Mouse (Mus musculus): Measurements from ENCODE around the gene Gm43951. TPM values are rescaled to one million over a fixed set of nuclear protein-coding genes. Genes with fewer than 3 reads are reported as not detected.

The Gm43951 gene
- polyA plus RNA-seq, 1 experiment: 5.1 TPM

GRCm38 (mm10) chr11:72190857-72191256 lies 15.8 kb downstream of the Gm43951 start:
- Histone ChIP-seq H3K4me1 (ENCODE audit: control insufficient read depth, insufficient read depth, low read length) (no peaks in the 10 kb centered on the region), H3K4me3 (ENCODE audit: low read depth, low read length) (no peak overlapping the region), H3K27me3 (ENCODE audit: control insufficient read depth, insufficient read depth, low read length, poor library complexity, severe bottlenecking) (no peaks in the 10 kb centered on the region), H3K9me3 (replicated peaks; ENCODE audit: control insufficient read depth, insufficient read depth, low read length, poor library complexity, severe bottlenecking) (no peaks in the 10 kb centered on the region), H3K36me3 (ENCODE audit: control insufficient read depth, insufficient read depth, low read length, poor library complexity, severe bottlenecking) (peaks cover 3% of the 10 kb centered on the region; the same call in 1 of the 2 replicates), H3K27ac (ENCODE audit: insufficient read depth, low read length) (no peak overlapping the region), H3K9ac (ENCODE audit: low read depth, poor library complexity, severe bottlenecking) (no peak overlapping the region)
- TF ChIP-seq EP300 (IDR thresholded peaks at IDR 0.05; ENCODE audit: insufficient read depth, low read depth, low read length): no peak
- TF ChIP-seq POLR2A (IDR thresholded peaks at IDR 0.05; ENCODE audit: insufficient read depth, low read length): no peak
- TF ChIP-seq CTCF (IDR thresholded peaks at IDR 0.05; ENCODE audit: low read depth, low read length): no peak

DNA sequence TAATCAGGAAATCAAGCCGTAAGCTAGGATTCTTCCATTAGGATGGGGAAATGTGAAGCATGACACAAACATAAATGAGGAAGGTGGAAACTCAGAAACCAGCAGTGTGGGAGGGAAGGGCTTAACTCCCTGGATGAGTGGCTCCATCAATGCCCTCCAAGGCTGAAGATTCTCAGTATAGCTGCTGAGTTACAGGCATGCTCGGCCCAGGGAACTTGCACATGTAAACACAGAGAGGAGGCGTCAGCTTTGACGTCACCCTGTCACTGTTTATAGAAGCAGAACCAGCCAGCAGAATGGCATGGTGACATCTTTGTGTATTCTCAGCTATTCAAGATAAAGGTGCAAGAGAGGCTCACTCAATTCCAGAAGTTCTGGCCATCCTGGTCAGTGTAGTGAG lies 22.4 kb downstream of the Gm43951 start:
- H3K36me3 ChIP-seq (ENCODE audit: control insufficient read depth, insufficient read depth, low read length, poor library complexity, severe bottlenecking): no peaks in the 10 kb centered on the region
- no peak for TF ChIP-seq CTCF (IDR thresholded peaks at IDR 0.05; ENCODE audit: low read depth, low read length)
- no peak for TF ChIP-seq EP300 (IDR thresholded peaks at IDR 0.05; ENCODE audit: insufficient read depth, low read depth, low read length)
- no peak overlapping the region for H3K4me3 ChIP-seq (ENCODE audit: low read depth, low read length)
- no peaks in the 10 kb centered on the region for H3K9me3 ChIP-seq (replicated peaks; ENCODE audit: control insufficient read depth, insufficient read depth, low read length, poor library complexity, severe bottlenecking)
- no peak overlapping the region for H3K9ac ChIP-seq (ENCODE audit: low read depth, poor library complexity, severe bottlenecking)
- no peaks in the 10 kb centered on the region for H3K27me3 ChIP-seq (ENCODE audit: control insufficient read depth, insufficient read depth, low read length, poor library complexity, severe bottlenecking)
- no peak overlapping the region for H3K27ac ChIP-seq (ENCODE audit: insufficient read depth, low read length)
- no peaks in the 10 kb centered on the region for H3K4me1 ChIP-seq (ENCODE audit: control insufficient read depth, insufficient read depth, low read length)

- H3K4me1 ChIP-seq (ENCODE audit: control insufficient read depth, insufficient read depth, low read length): no peaks in the 10 kb centered on the region
- H3K9me3 ChIP-seq (replicated peaks; ENCODE audit: control insufficient read depth, insufficient read depth, low read length, poor library complexity, severe bottlenecking): no peaks in the 10 kb centered on the region
- H3K36me3 ChIP-seq (ENCODE audit: control insufficient read depth, insufficient read depth, low read length, poor library complexity, severe bottlenecking): no peaks in the 10 kb centered on the region
- H3K4me3 ChIP-seq (ENCODE audit: low read depth, low read length): no peak overlapping the region
- H3K27ac ChIP-seq (ENCODE audit: insufficient read depth, low read length): no peak overlapping the region
- no peak overlapping the region for H3K9ac ChIP-seq (ENCODE audit: low read depth, poor library complexity, severe bottlenecking)
- no peaks in the 10 kb centered on the region for H3K27me3 ChIP-seq (ENCODE audit: control insufficient read depth, insufficient read depth, low read length, poor library complexity, severe bottlenecking)
- TF ChIP-seq CTCF (IDR thresholded peaks at IDR 0.05; ENCODE audit: low read depth, low read length): no peak
- TF ChIP-seq EP300 (IDR thresholded peaks at IDR 0.05; ENCODE audit: insufficient read depth, low read depth, low read length): no peak
- TF ChIP-seq POLR2A (IDR thresholded peaks at IDR 0.05; ENCODE audit: insufficient read depth, low read length): no peak
These were observed 25.5 kb downstream of the Gm43951 start for GRCm38 (mm10) chr11:72181136-72181535.

GRCm38 (mm10) chr11:72180556-72180955 lies 26.1 kb downstream of the Gm43951 start:
- H3K36me3 ChIP-seq (ENCODE audit: control insufficient read depth, insufficient read depth, low read length, poor library complexity, severe bottlenecking): 0 out of 2 replicates have a peak, but pooled peaks cover 2% of the 10 kb centered on the region
- H3K9me3 ChIP-seq (replicated peaks; ENCODE audit: control insufficient read depth, insufficient read depth, low read length, poor library complexity, severe bottlenecking): no peaks in the 10 kb centered on the region
- no peaks in the 10 kb centered on the region for H3K27me3 ChIP-seq (ENCODE audit: control insufficient read depth, insufficient read depth, low read length, poor library complexity, severe bottlenecking)
- no peak overlapping the region for H3K27ac ChIP-seq (ENCODE audit: insufficient read depth, low read length)
- TF ChIP-seq POLR2A (IDR thresholded peaks at IDR 0.05; ENCODE audit: insufficient read depth, low read length) (no peak), CTCF (IDR thresholded peaks at IDR 0.05; ENCODE audit: low read depth, low read length) (no peak), EP300 (IDR thresholded peaks at IDR 0.05; ENCODE audit: insufficient read depth, low read depth, low read length) (no peak)
- no peak overlapping the region for H3K4me3 ChIP-seq (ENCODE audit: low read depth, low read length)
- no peaks in the 10 kb centered on the region for H3K4me1 ChIP-seq (ENCODE audit: control insufficient read depth, insufficient read depth, low read length)
- H3K9ac ChIP-seq (ENCODE audit: low read depth, poor library complexity, severe bottlenecking): no peak overlapping the region

DNA sequence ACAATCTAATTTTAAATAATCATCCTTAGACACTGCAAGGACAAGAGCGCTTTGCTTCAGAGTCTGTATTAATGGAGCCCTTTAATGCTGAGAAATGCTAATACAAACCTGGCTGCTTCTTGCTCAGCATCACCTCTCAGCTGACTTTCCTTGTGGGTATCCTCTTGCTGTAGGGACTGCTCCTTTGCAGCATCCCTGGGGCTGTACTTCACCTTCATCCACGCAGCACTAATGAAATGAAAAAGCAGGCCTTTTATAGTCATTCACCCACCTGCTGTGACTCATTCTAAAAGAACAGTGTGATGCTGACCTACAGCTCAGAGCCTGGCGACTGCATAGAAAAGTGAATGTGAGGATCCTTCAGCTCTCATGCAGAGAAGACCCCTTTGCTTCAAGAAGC lies 30.1 kb downstream of the Gm43951 start:
- Histone ChIP-seq H3K36me3 (ENCODE audit: control insufficient read depth, insufficient read depth, low read length, poor library complexity, severe bottlenecking) (peaks cover 11% of the 10 kb centered on the region), H3K9ac (ENCODE audit: low read depth, poor library complexity, severe bottlenecking) (no peak overlapping the region), H3K9me3 (replicated peaks; ENCODE audit: control insufficient read depth, insufficient read depth, low read length, poor library complexity, severe bottlenecking) (no peaks in the 10 kb centered on the region), H3K27ac (ENCODE audit: insufficient read depth, low read length) (no peak overlapping the region), H3K4me1 (ENCODE audit: control insufficient read depth, insufficient read depth, low read length) (no peaks in the 10 kb centered on the region), H3K4me3 (ENCODE audit: low read depth, low read length) (no peak overlapping the region), H3K27me3 (ENCODE audit: control insufficient read depth, insufficient read depth, low read length, poor library complexity, severe bottlenecking) (no peaks in the 10 kb centered on the region)
- TF ChIP-seq POLR2A (IDR thresholded peaks at IDR 0.05; ENCODE audit: insufficient read depth, low read length) (no peak), EP300 (IDR thresholded peaks at IDR 0.05; ENCODE audit: insufficient read depth, low read depth, low read length) (no peak), CTCF (IDR thresholded peaks at IDR 0.05; ENCODE audit: low read depth, low read length) (no peak)

GRCm38 (mm10) chr11:72175966-72176365 lies 30.7 kb downstream of the Gm43951 start:
- TF ChIP-seq EP300 (IDR thresholded peaks at IDR 0.05; ENCODE audit: insufficient read depth, low read depth, low read length) (no peak), POLR2A (IDR thresholded peaks at IDR 0.05; ENCODE audit: insufficient read depth, low read length) (no peak), CTCF (IDR thresholded peaks at IDR 0.05; ENCODE audit: low read depth, low read length) (no peak)
- H3K36me3 ChIP-seq (ENCODE audit: control insufficient read depth, insufficient read depth, low read length, poor library complexity, severe bottlenecking): peaks cover 11% of the 10 kb centered on the region

More at GRCm38 (mm10) chr11:72175966-72176365, 30.7 kb downstream of the Gm43951 start:
- H3K27ac ChIP-seq (ENCODE audit: insufficient read depth, low read length): no peak overlapping the region
- H3K4me1 ChIP-seq (ENCODE audit: control insufficient read depth, insufficient read depth, low read length): no peaks in the 10 kb centered on the region
- H3K27me3 ChIP-seq (ENCODE audit: control insufficient read depth, insufficient read depth, low read length, poor library complexity, severe bottlenecking): no peaks in the 10 kb centered on the region
- no peak overlapping the region for H3K9ac ChIP-seq (ENCODE audit: low read depth, poor library complexity, severe bottlenecking)
- no peaks in the 10 kb centered on the region for H3K9me3 ChIP-seq (replicated peaks; ENCODE audit: control insufficient read depth, insufficient read depth, low read length, poor library complexity, severe bottlenecking)
- no peak overlapping the region for H3K4me3 ChIP-seq (ENCODE audit: low read depth, low read length)

Measured in ES-Bruce4 (cell line).